Mouse (Mus musculus): Measurements from ENCODE around the gene Gsto1. TPM values are rescaled to one million over a fixed set of nuclear protein-coding genes. Genes with fewer than 3 reads are reported as not detected.
A peak's percentile ranks its signal among the peaks of the same experiment; 100 is the strongest.

The Gsto1 gene
- polyA plus RNA-seq, 1 experiment from 2014 or later, result 84.0 TPM

- no peak for ATAC-seq (ENCODE audit: insufficient number of reproducible peaks, low FRiP score)
- Histone ChIP-seq H3K4me2 (no peak overlapping the region), H3K27me3 (replicated peaks) (peaks cover 17% of the 10 kb centered on the region), H3K4me3 (no peak overlapping the region), H3K4me1 (replicated peaks) (peaks cover 6% of the 10 kb centered on the region), H3K27ac (ENCODE audit: poor library complexity, severe bottlenecking) (no peak overlapping the region), H3K36me3 (no peaks in the 10 kb centered on the region), H3K9ac (no peak overlapping the region), H3K9me3 (replicated peaks) (no peaks in the 10 kb centered on the region)
- WGBS, result 32% methylated on average over 10 of the region's 10 CpGs
Measured at GRCm38 (mm10) chr19:47871515-47871914, 16.7 kb downstream of the Gsto1 start.

- H3K4me2 ChIP-seq, result 0 out of 2 replicates have a peak overlapping the region, but pooled peaks have one; percentile 27
Measured at GRCm38 (mm10) chr19:47876252-47876651, 21.5 kb downstream of the Gsto1 start.

GRCm38 (mm10) chr19:47881538-47881937, 26.8 kb downstream of the Gsto1 start:
- Histone ChIP-seq H3K27ac (ENCODE audit: poor library complexity, severe bottlenecking) (no peak overlapping the region), H3K4me3 (no peak overlapping the region), H3K4me1 (replicated peaks) (peaks cover 37% of the 10 kb centered on the region), H3K4me2 (no peak overlapping the region), H3K9ac (no peak overlapping the region), H3K36me3 (no peaks in the 10 kb centered on the region), H3K9me3 (replicated peaks) (no peaks in the 10 kb centered on the region), H3K27me3 (replicated peaks) (peaks cover 4% of the 10 kb centered on the region)
- WGBS, result 72% methylated on average over 7 of the region's 7 CpGs
- no peak for ATAC-seq (ENCODE audit: insufficient number of reproducible peaks, low FRiP score)

More at GRCm38 (mm10) chr19:47876252-47876651, 21.5 kb downstream of the Gsto1 start:
- Histone ChIP-seq H3K36me3 (no peaks in the 10 kb centered on the region), H3K4me3 (no peak overlapping the region), H3K9ac (no peak overlapping the region), H3K9me3 (replicated peaks) (no peaks in the 10 kb centered on the region), H3K27ac (ENCODE audit: poor library complexity, severe bottlenecking) (no peak overlapping the region), H3K27me3 (replicated peaks) (peaks cover 16% of the 10 kb centered on the region), H3K4me1 (replicated peaks) (peaks cover 6% of the 10 kb centered on the region)
- WGBS, result 49% methylated on average over 15 of the region's 15 CpGs
- no peak for ATAC-seq (ENCODE audit: insufficient number of reproducible peaks, low FRiP score)

- Histone ChIP-seq H3K4me3 (no peak overlapping the region), H3K4me2 (no peak overlapping the region), H3K27me3 (replicated peaks) (no peaks in the 10 kb centered on the region), H3K9me3 (replicated peaks) (no peaks in the 10 kb centered on the region), H3K36me3 (no peaks in the 10 kb centered on the region), H3K4me1 (replicated peaks) (peaks cover 43% of the 10 kb centered on the region), H3K9ac (no peak overlapping the region), H3K27ac (ENCODE audit: poor library complexity, severe bottlenecking) (no peak overlapping the region)
- peak; percentile 46; the same call in 1 of the 2 replicates for ATAC-seq (ENCODE audit: insufficient number of reproducible peaks, low FRiP score)
- 23% methylated on average over 11 of the region's 11 CpGs for WGBS
Measured at GRCm38 (mm10) chr19:47882151-47882881, 27.5 kb downstream of the Gsto1 start.

- WGBS, result 49% methylated on average over 9 of the region's 9 CpGs
- no peak overlapping the region for H3K9ac ChIP-seq
- H3K4me1 ChIP-seq (replicated peaks), result peaks cover 43% of the 10 kb centered on the region
- H3K36me3 ChIP-seq, result no peaks in the 10 kb centered on the region
- H3K27ac ChIP-seq (ENCODE audit: poor library complexity, severe bottlenecking), result no peak overlapping the region
- H3K4me2 ChIP-seq, result no peak overlapping the region
- no peaks in the 10 kb centered on the region for H3K27me3 ChIP-seq (replicated peaks)
- no peak overlapping the region for H3K4me3 ChIP-seq
- no peak; the same call in 1 of the 2 replicates for ATAC-seq (ENCODE audit: insufficient number of reproducible peaks, low FRiP score)
- H3K9me3 ChIP-seq (replicated peaks), result no peaks in the 10 kb centered on the region
Measured at GRCm38 (mm10) chr19:47882882-47883254, 28.1 kb downstream of the Gsto1 start.

- Histone ChIP-seq H3K4me1 (replicated peaks) (peaks cover 43% of the 10 kb centered on the region), H3K36me3 (no peaks in the 10 kb centered on the region), H3K9ac (no peak overlapping the region), H3K4me2 (peak overlapping the region; percentile 3; the same call in 1 of the 2 replicates), H3K9me3 (replicated peaks) (no peaks in the 10 kb centered on the region), H3K27ac (ENCODE audit: poor library complexity, severe bottlenecking) (no peak overlapping the region), H3K4me3 (no peak overlapping the region), H3K27me3 (replicated peaks) (no peaks in the 10 kb centered on the region)
- ATAC-seq (ENCODE audit: insufficient number of reproducible peaks, low FRiP score), result no peak
- WGBS, result 68% methylated on average over 13 of the region's 13 CpGs
Measured at GRCm38 (mm10) chr19:47884296-47885085, 29.7 kb downstream of the Gsto1 start.

GRCm38 (mm10) chr19:47885191-47885743, 30.5 kb downstream of the Gsto1 start:
- Histone ChIP-seq H3K4me2 (peak overlapping the region; percentile 3; the same call in 1 of the 2 replicates), H3K27ac (ENCODE audit: poor library complexity, severe bottlenecking) (peak overlapping the region; percentile 49; the same call in 1 of the 2 replicates), H3K4me1 (replicated peaks) (peaks cover 45% of the 10 kb centered on the region), H3K9ac (no peak overlapping the region), H3K4me3 (no peak overlapping the region), H3K36me3 (no peaks in the 10 kb centered on the region), H3K27me3 (replicated peaks) (no peaks in the 10 kb centered on the region), H3K9me3 (replicated peaks) (no peaks in the 10 kb centered on the region)
- no peak for ATAC-seq (ENCODE audit: insufficient number of reproducible peaks, low FRiP score)
- WGBS, result 31% methylated on average over 7 of the region's 7 CpGs

GRCm38 (mm10) chr19:47885886-47886285, 31.1 kb downstream of the Gsto1 start:
- WGBS, result 42% methylated on average over 11 of the region's 11 CpGs
- Histone ChIP-seq H3K9ac (no peak overlapping the region), H3K4me2 (no peak overlapping the region), H3K4me1 (replicated peaks) (peaks cover 50% of the 10 kb centered on the region), H3K4me3 (no peak overlapping the region), H3K27ac (ENCODE audit: poor library complexity, severe bottlenecking) (peak overlapping the region; percentile 49), H3K36me3 (no peaks in the 10 kb centered on the region), H3K27me3 (replicated peaks) (no peaks in the 10 kb centered on the region), H3K9me3 (replicated peaks) (no peaks in the 10 kb centered on the region)
- ATAC-seq (ENCODE audit: insufficient number of reproducible peaks, low FRiP score), result no peak

GRCm38 (mm10) chr19:47886617-47887016, 31.8 kb downstream of the Gsto1 start:
- no peaks in the 10 kb centered on the region for H3K27me3 ChIP-seq (replicated peaks)
- no peak overlapping the region for H3K4me3 ChIP-seq
- no peaks in the 10 kb centered on the region for H3K36me3 ChIP-seq
- peaks cover 56% of the 10 kb centered on the region for H3K4me1 ChIP-seq (replicated peaks)
- H3K27ac ChIP-seq (ENCODE audit: poor library complexity, severe bottlenecking), result no peak overlapping the region
- no peaks in the 10 kb centered on the region for H3K9me3 ChIP-seq (replicated peaks)
- H3K4me2 ChIP-seq, result no peak overlapping the region
- 57% methylated on average over 7 of the region's 7 CpGs for WGBS
- ATAC-seq (ENCODE audit: insufficient number of reproducible peaks, low FRiP score), result no peak
- no peak overlapping the region for H3K9ac ChIP-seq

GRCm38 (mm10) chr19:47887417-47887816, 32.6 kb downstream of the Gsto1 start:
- no peaks in the 10 kb centered on the region for H3K36me3 ChIP-seq
- H3K4me2 ChIP-seq, result no peak overlapping the region
- H3K27me3 ChIP-seq (replicated peaks), result no peaks in the 10 kb centered on the region
- no peak for ATAC-seq (ENCODE audit: insufficient number of reproducible peaks, low FRiP score)
- peaks cover 64% of the 10 kb centered on the region for H3K4me1 ChIP-seq (replicated peaks)
- no peak overlapping the region for H3K9ac ChIP-seq
- H3K4me3 ChIP-seq, result no peak overlapping the region
- no peak overlapping the region for H3K27ac ChIP-seq (ENCODE audit: poor library complexity, severe bottlenecking)
- 88% methylated on average over 10 of the region's 10 CpGs for WGBS
- no peaks in the 10 kb centered on the region for H3K9me3 ChIP-seq (replicated peaks)

- peaks cover 66% of the 10 kb centered on the region for H3K4me1 ChIP-seq (replicated peaks)
- WGBS, result 92% methylated on average over 8 of the region's 8 CpGs
Measured at GRCm38 (mm10) chr19:47888037-47888436, 33.3 kb downstream of the Gsto1 start.

More at GRCm38 (mm10) chr19:47888037-47888436, 33.3 kb downstream of the Gsto1 start:
- no peaks in the 10 kb centered on the region for H3K27me3 ChIP-seq (replicated peaks)
- H3K9ac ChIP-seq, result no peak overlapping the region
- peaks cover 4% of the 10 kb centered on the region for H3K36me3 ChIP-seq
- no peak overlapping the region for H3K27ac ChIP-seq (ENCODE audit: poor library complexity, severe bottlenecking)
- ATAC-seq (ENCODE audit: insufficient number of reproducible peaks, low FRiP score), result no peak
- no peak overlapping the region for H3K4me2 ChIP-seq
- H3K9me3 ChIP-seq (replicated peaks), result no peaks in the 10 kb centered on the region
- no peak overlapping the region for H3K4me3 ChIP-seq

Measured in heart, embryonic 12.5 days (tissue).